Mouse (Mus musculus): ENCODE data around the gene Rasgrf2. TPM values are rescaled to one million over a fixed set of nuclear protein-coding genes. Genes with fewer than 3 reads are reported as not detected.

The Rasgrf2 gene
- polyA plus RNA-seq, 1 experiment from 2014 or later = 0.15 TPM

- Histone ChIP-seq H3K36me3 (no peaks in the 10 kb centered on the region), H3K9ac (no peak overlapping the region), H3K27me3 (no peaks in the 10 kb centered on the region), H3K4me3 (no peak overlapping the region), H3K4me1 (no peaks in the 10 kb centered on the region), H3K27ac (no peak overlapping the region), H3K9me3 (no peaks in the 10 kb centered on the region), H3K4me2 (no peak overlapping the region)
- no peak for ATAC-seq (ENCODE audit: insufficient number of reproducible peaks, insufficient read depth, low FRiP score, low TSS enrichment, low read depth)
Observed at GRCm38 (mm10) chr13:91985019-91985418, 146.4 kb downstream of the Rasgrf2 start.

DNA sequence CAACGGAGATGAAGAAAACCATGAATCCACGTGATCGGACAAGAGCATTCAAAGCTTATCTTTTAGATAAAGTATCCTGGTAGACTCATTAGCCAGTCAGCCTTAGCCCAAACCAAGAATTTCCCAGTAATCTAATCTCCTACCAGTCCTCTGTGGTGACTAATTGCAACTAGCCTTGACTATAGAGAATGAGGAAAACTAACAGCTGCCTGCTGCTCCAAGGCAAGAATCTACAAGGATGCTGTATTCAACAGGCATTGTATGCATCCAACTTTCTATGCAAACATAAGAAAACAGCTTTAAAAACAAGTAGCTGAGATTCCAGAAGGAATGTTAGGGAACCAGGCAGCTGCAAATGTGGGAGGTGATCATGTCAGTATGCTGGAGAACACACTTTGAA lies 149.4 kb downstream of the Rasgrf2 start:
- H3K27ac ChIP-seq = no peak overlapping the region
- no peak for ATAC-seq (ENCODE audit: insufficient number of reproducible peaks, insufficient read depth, low FRiP score, low TSS enrichment, low read depth)

GRCm38 (mm10) chr13:91981414-91981813 lies 150.0 kb downstream of the Rasgrf2 start:
- H3K9me3 ChIP-seq = no peaks in the 10 kb centered on the region
- no peaks in the 10 kb centered on the region for H3K36me3 ChIP-seq
- 100% methylated on average over 1 of the region's 1 CpGs for WGBS
- no peak overlapping the region for H3K4me2 ChIP-seq
- H3K4me1 ChIP-seq = no peaks in the 10 kb centered on the region
- H3K9ac ChIP-seq = no peak overlapping the region
- H3K27me3 ChIP-seq = no peaks in the 10 kb centered on the region
- no peak overlapping the region for H3K4me3 ChIP-seq
- H3K27ac ChIP-seq = no peak overlapping the region
- no peak for ATAC-seq (ENCODE audit: insufficient number of reproducible peaks, insufficient read depth, low FRiP score, low TSS enrichment, low read depth)

More for the DNA sequence above, 149.4 kb downstream of the Rasgrf2 start:
- Histone ChIP-seq H3K36me3 (no peaks in the 10 kb centered on the region), H3K9me3 (no peaks in the 10 kb centered on the region), H3K9ac (no peak overlapping the region), H3K27me3 (no peaks in the 10 kb centered on the region), H3K4me3 (no peak overlapping the region), H3K4me1 (no peaks in the 10 kb centered on the region), H3K4me2 (no peak overlapping the region)
- 86% methylated on average over 3 of the region's 3 CpGs for whole genome bisulfite sequencing

DNA sequence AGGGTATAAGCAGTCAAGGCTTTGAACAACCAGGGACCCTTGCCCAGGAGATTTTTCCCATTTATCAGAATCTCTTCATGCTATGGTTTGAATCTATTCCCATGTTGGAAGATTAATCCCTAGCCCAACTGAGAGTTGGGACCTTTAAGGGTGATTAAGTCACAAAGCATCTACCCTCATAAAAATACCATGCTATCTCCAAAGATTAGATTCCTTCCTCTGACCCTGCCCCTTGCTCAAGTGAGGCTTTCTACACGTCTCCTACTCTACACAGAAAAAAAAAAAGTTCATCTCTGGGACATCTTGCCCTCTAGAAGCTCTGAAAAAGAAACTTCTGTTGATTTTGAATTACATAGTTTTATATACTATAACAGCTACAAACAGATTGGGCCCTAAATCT lies 154.5 kb downstream of the Rasgrf2 start:
- Histone ChIP-seq H3K4me2 (no peak overlapping the region), H3K4me1 (peaks cover 4% of the 10 kb centered on the region), H3K36me3 (no peaks in the 10 kb centered on the region), H3K4me3 (no peak overlapping the region), H3K27me3 (no peaks in the 10 kb centered on the region), H3K9ac (no peak overlapping the region), H3K27ac (no peak overlapping the region), H3K9me3 (no peaks in the 10 kb centered on the region)
- WGBS = 82% methylated on average over 1 of the region's 1 CpGs
- ATAC-seq (ENCODE audit: insufficient number of reproducible peaks, insufficient read depth, low FRiP score, low TSS enrichment, low read depth) = no peak

DNA sequence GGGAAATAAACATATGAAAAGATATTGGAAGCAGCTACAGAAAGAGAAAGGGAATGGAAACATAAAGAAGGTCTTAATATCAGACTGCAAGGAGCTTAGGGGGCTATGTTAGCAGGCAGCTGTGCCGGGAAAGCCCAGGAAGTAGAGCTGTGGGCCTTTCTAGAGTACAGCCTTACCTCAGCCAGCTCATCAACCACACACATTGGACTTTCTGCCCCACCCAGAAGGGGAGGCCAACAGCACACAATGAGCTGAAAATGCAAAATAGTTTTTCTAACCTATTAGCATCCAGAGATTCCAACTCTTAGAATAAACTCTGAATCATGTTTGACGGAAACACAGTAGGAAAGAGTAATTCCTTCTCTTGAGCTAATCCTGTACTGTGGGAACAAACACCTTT lies 154.9 kb downstream of the Rasgrf2 start:
- Histone ChIP-seq H3K4me1 (peaks cover 4% of the 10 kb centered on the region), H3K4me2 (no peak overlapping the region), H3K9me3 (no peaks in the 10 kb centered on the region), H3K4me3 (no peak overlapping the region), H3K9ac (no peak overlapping the region), H3K36me3 (no peaks in the 10 kb centered on the region), H3K27me3 (no peaks in the 10 kb centered on the region), H3K27ac (no peak overlapping the region)
- no peak for ATAC-seq (ENCODE audit: insufficient number of reproducible peaks, insufficient read depth, low FRiP score, low TSS enrichment, low read depth)
- WGBS = 84% methylated on average over 2 of the region's 2 CpGs

DNA sequence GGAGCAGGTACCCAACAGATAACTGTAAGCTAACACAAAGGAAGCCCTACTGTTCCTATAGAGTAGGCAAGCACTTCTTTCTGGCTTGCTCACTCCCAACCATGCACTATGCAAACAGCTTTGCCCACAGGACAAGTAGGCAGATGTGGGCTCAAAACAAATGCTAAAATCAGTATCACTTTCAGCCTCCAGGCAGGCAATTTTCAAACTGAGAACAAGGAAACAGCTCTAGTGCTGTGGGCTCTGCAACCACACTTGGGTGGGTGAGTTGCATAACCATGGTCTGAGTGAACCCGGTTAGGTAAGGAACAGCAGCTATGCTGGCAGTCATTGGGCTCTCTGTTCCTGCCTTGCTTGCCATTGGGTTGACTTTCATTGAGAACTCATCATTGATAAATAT lies 157.3 kb downstream of the Rasgrf2 start:
- H3K27ac ChIP-seq = peak overlapping the region; percentile 39; the same call in 1 of the 2 replicates
- 75% methylated on average over 1 of the region's 1 CpGs for WGBS
- no peaks in the 10 kb centered on the region for H3K27me3 ChIP-seq
- ATAC-seq (ENCODE audit: insufficient number of reproducible peaks, insufficient read depth, low FRiP score, low TSS enrichment, low read depth) = no peak
- peaks cover 4% of the 10 kb centered on the region for H3K4me1 ChIP-seq
- no peaks in the 10 kb centered on the region for H3K36me3 ChIP-seq
- no peak overlapping the region for H3K9ac ChIP-seq
- H3K4me3 ChIP-seq = no peak overlapping the region
- no peak overlapping the region for H3K4me2 ChIP-seq
- no peaks in the 10 kb centered on the region for H3K9me3 ChIP-seq

DNA sequence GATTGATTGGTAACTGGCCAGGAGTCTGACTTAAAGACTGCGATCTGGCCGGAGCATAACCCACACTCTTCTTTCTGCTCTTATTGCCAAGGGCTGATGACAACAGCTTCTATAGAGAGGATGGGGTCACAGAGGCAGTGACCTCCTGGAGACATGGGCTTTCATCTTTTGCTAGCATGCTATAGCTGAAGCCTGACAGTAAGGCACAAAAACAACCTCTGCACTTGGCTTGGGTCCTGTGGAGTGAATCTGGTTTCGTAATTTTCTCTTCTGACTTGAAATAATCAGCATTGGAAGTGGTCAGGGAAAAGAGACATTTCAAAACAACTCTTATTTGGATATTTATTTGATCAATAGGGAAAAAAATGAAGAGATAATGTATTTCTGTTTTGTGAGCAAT lies 160.2 kb downstream of the Rasgrf2 start:
- 73% methylated on average over 3 of the region's 3 CpGs for whole genome bisulfite sequencing
- no peak overlapping the region for H3K4me2 ChIP-seq
- no peaks in the 10 kb centered on the region for H3K9me3 ChIP-seq
- ATAC-seq (ENCODE audit: insufficient number of reproducible peaks, insufficient read depth, low FRiP score, low TSS enrichment, low read depth) = no peak
- no peak overlapping the region for H3K9ac ChIP-seq
- no peaks in the 10 kb centered on the region for H3K27me3 ChIP-seq
- no peak overlapping the region for H3K4me3 ChIP-seq
- no peak overlapping the region for H3K27ac ChIP-seq
- no peaks in the 10 kb centered on the region for H3K36me3 ChIP-seq
- H3K4me1 ChIP-seq = peaks cover 4% of the 10 kb centered on the region

- Histone ChIP-seq H3K27ac (peak overlapping the region; percentile 76), H3K27me3 (no peaks in the 10 kb centered on the region), H3K9me3 (no peaks in the 10 kb centered on the region), H3K4me2 (no peak overlapping the region), H3K9ac (no peak overlapping the region), H3K4me3 (no peak overlapping the region), H3K36me3 (no peaks in the 10 kb centered on the region), H3K4me1 (peaks cover 18% of the 10 kb centered on the region)
- ATAC-seq (ENCODE audit: insufficient number of reproducible peaks, insufficient read depth, low FRiP score, low TSS enrichment, low read depth) = no peak
Observed at GRCm38 (mm10) chr13:91956474-91956873, 175.0 kb downstream of the Rasgrf2 start.

DNA sequence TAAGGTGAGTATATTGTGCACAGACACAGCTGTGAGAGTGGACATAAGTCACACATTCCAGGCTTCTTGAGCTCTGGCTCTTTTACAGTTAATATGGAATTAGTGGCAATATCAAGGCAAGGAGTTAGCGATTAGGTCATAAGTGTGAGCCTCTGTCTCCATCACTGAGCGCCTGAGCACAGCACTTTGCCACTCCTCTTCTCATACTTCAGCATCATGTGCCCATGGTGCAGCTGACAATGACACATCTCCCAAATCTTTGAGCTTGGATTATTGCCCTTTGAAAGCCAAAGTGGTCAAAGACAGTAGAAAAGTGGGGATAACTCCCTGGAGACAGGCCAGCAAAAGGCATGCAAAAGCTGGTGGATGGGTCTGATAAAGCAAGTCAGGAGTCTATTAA lies 175.8 kb downstream of the Rasgrf2 start:
- Histone ChIP-seq H3K27me3 (no peaks in the 10 kb centered on the region), H3K4me3 (no peak overlapping the region), H3K27ac (peak overlapping the region; percentile 57), H3K36me3 (no peaks in the 10 kb centered on the region), H3K4me2 (no peak overlapping the region), H3K4me1 (peaks cover 18% of the 10 kb centered on the region), H3K9ac (no peak overlapping the region), H3K9me3 (no peaks in the 10 kb centered on the region)
- no peak for ATAC-seq (ENCODE audit: insufficient number of reproducible peaks, insufficient read depth, low FRiP score, low TSS enrichment, low read depth)
- 73% methylated on average over 2 of the region's 2 CpGs for WGBS

GRCm38 (mm10) chr13:91955175-91955574 lies 176.3 kb downstream of the Rasgrf2 start:
- H3K4me3 ChIP-seq = no peak overlapping the region
- no peak for ATAC-seq (ENCODE audit: insufficient number of reproducible peaks, insufficient read depth, low FRiP score, low TSS enrichment, low read depth)
- no peaks in the 10 kb centered on the region for H3K36me3 ChIP-seq
- peak overlapping the region; percentile 57 for H3K27ac ChIP-seq
- no peaks in the 10 kb centered on the region for H3K9me3 ChIP-seq
- H3K27me3 ChIP-seq = no peaks in the 10 kb centered on the region
- no peak overlapping the region for H3K9ac ChIP-seq
- peaks cover 18% of the 10 kb centered on the region for H3K4me1 ChIP-seq
- H3K4me2 ChIP-seq = no peak overlapping the region
- 52% methylated on average over 1 of the region's 1 CpGs for WGBS

GRCm38 (mm10) chr13:91940113-91940512 lies 191.3 kb downstream of the Rasgrf2 start:
- Histone ChIP-seq H3K27me3 (no peaks in the 10 kb centered on the region), H3K4me3 (no peak overlapping the region), H3K9ac (no peak overlapping the region), H3K4me2 (no peak overlapping the region), H3K4me1 (peaks cover 16% of the 10 kb centered on the region), H3K9me3 (no peaks in the 10 kb centered on the region), H3K27ac (no peak overlapping the region), H3K36me3 (no peaks in the 10 kb centered on the region)
- ATAC-seq (ENCODE audit: insufficient number of reproducible peaks, insufficient read depth, low FRiP score, low TSS enrichment, low read depth) = no peak
- WGBS = 83% methylated on average over 9 of the region's 9 CpGs

DNA sequence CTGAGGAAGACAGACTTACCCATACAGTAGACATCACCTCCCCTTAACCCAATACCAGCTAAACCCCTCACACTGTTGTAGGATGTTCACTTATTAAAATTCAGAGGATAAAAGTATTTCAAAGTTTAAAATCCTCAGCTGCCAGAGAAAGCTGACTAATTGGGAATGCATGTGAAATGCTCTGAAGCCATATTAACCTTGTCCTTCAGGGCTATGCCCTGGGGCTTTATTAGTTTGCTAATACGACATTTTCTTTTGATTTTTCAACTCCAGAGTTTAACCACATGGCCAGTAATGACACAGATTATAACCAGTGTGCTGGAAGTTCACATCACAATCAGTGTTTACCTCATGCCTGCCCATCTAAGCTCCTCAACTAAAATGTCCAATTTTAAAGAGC lies 192.6 kb downstream of the Rasgrf2 start:
- Histone ChIP-seq H3K27ac (no peak overlapping the region), H3K9ac (no peak overlapping the region), H3K9me3 (no peaks in the 10 kb centered on the region), H3K27me3 (no peaks in the 10 kb centered on the region), H3K4me2 (no peak overlapping the region), H3K4me3 (no peak overlapping the region), H3K36me3 (no peaks in the 10 kb centered on the region), H3K4me1 (peaks cover 16% of the 10 kb centered on the region)
- no peak for ATAC-seq (ENCODE audit: insufficient number of reproducible peaks, insufficient read depth, low FRiP score, low TSS enrichment, low read depth)
- WGBS = 8% methylated on average over 1 of the region's 1 CpGs

- H3K4me2 ChIP-seq = no peak overlapping the region
- H3K9me3 ChIP-seq = no peaks in the 10 kb centered on the region
- H3K4me1 ChIP-seq = peaks cover 16% of the 10 kb centered on the region
- no peak overlapping the region for H3K4me3 ChIP-seq
- WGBS = 83% methylated on average over 2 of the region's 2 CpGs
- no peak overlapping the region for H3K27ac ChIP-seq
- ATAC-seq (ENCODE audit: insufficient number of reproducible peaks, insufficient read depth, low FRiP score, low TSS enrichment, low read depth) = no peak
- H3K27me3 ChIP-seq = no peaks in the 10 kb centered on the region
- no peaks in the 10 kb centered on the region for H3K36me3 ChIP-seq
- H3K9ac ChIP-seq = no peak overlapping the region
Observed at GRCm38 (mm10) chr13:91937232-91937631, 194.2 kb downstream of the Rasgrf2 start.

Measured in embryonic facial prominence, embryonic 13.5 days (tissue).